15 mouse cellular contexts compared by ENCODE assay signal in the genomic region with DNA sequence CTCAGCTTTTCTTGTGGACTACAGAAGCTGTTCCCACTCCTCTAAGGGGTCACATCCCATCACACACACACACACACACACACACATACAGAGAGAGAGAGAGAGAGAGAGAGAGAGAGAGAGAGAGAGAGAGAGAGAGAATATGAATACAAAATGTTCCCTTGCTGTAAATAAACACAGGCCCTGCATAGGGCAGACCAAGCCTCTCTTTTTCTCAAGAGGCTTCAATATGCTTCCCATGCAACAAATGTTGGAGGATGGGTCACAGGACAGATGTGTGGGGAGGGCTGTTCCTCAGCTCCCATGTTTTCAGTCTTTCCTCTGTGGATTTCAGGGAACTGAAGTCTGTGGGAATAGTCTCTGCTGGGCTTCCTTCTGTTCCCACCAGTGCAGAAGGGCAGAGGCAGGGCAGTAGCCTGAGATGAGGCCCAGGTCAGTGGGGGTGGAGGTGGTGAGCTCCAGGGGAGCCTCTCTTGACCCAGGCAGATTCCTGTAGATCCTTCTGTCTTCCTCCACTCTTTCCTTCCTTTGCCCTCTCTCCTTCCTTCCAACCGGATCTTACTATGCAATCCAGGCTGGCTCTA.
A peak's percentile ranks its signal among the peaks of the same experiment; 100 is the strongest.
DNase-seq lines count a peak whose midpoint lies in the region; ATAC-seq and TF ChIP-seq lines count a peak whose summit lies in the region.
"Had no signal": no experiment of that assay in that cellular context is flagged by ENCODE, and none has a peak within 500 bp of the region (broad histone marks: within the 10 kb centered on the region; RNA-seq: fewer than 3 reads in every experiment).

No protein-coding gene starts in this region.

- ATAC-seq in heart, embryonic 11.5 days (replicated peaks; ENCODE audit: insufficient number of reproducible peaks, low FRiP score, low TSS enrichment), result no peak
- ATAC-seq in embryonic facial prominence, embryonic 15.5 days (ENCODE audit: insufficient number of reproducible peaks, low FRiP score, low TSS enrichment, low read depth), result no peak
- ATAC-seq in megakaryocyte progenitor cell, adult 5-6 weeks (replicated peaks; ENCODE audit: poor library complexity), result no peak
- ATAC-seq: forebrain, embryonic 13.5 days; midbrain, embryonic 15.5 days had no signal

- no peak for TF ChIP-seq POLR2A in small intestine, adult 2 months (IDR thresholded peaks at IDR 0.05; ENCODE audit: low read depth, low read length)

- H3K27me3 ChIP-seq in heart, embryonic 10.5 days (ENCODE audit: insufficient read depth, poor library complexity, severe bottlenecking), result no peaks in the 10 kb centered on the region
- no peaks in the 10 kb centered on the region for H3K27me3 ChIP-seq in heart, embryonic 11.5 days (ENCODE audit: control insufficient read depth, insufficient read depth, low read length)
- no peaks in the 10 kb centered on the region for H3K27me3 ChIP-seq in embryonic facial prominence, embryonic 15.5 days
- H3K27me3 ChIP-seq in small intestine, adult 2 months (ENCODE audit: control insufficient read depth, insufficient read depth, low read length), result no peaks in the 10 kb centered on the region
- H3K27me3 ChIP-seq: embryonic facial prominence, embryonic 13.5 days; forebrain, embryonic 13.5 days; liver, embryonic 13.5 days; midbrain, embryonic 15.5 days had no signal

- DNase-seq in heart, embryonic 10.5 days (ENCODE audit: low spot score), result no peak
- no peak for DNase-seq in layer of hippocampus, adult 2 months (ENCODE audit: low spot score in 2 of 2)
- DNase-seq in layer of hippocampus, postnatal 10 days (ENCODE audit: low spot score in 2 of 2), result no peak
- DNase-seq: adrenal gland, postnatal 36 days; cerebellum, postnatal 25 days; liver, embryonic 13.5 days had no signal

- 14% methylated on average over 1 of the region's 1 CpGs for WGBS in heart, embryonic 10.5 days
- WGBS in heart, embryonic 11.5 days (ENCODE audit: insufficient replicate concordance), result 15% methylated on average over 1 of the region's 1 CpGs
- WGBS in embryonic facial prominence, embryonic 15.5 days, result 62% methylated on average over 1 of the region's 1 CpGs
- 60% methylated on average over 1 of the region's 1 CpGs for WGBS in small intestine, adult 2 months

- TF ChIP-seq CTCF in layer of hippocampus, adult 2 months (conservative IDR thresholded peaks at IDR 0.05), result no peak
- no peak for TF ChIP-seq CTCF in small intestine, adult 2 months (IDR thresholded peaks at IDR 0.05; ENCODE audit: extremely low read depth, insufficient read length, insufficient replicate concordance, low read depth, low read length)

- no peaks in the 10 kb centered on the region for H3K36me3 ChIP-seq in heart, embryonic 10.5 days
- no peaks in the 10 kb centered on the region for H3K36me3 ChIP-seq in heart, embryonic 11.5 days (ENCODE audit: control insufficient read depth, insufficient read depth, low read length)
- H3K36me3 ChIP-seq in embryonic facial prominence, embryonic 15.5 days, result no peaks in the 10 kb centered on the region
- H3K36me3 ChIP-seq in small intestine, adult 2 months (ENCODE audit: control insufficient read depth, insufficient read depth, low read length), result no peaks in the 10 kb centered on the region
- H3K36me3 ChIP-seq: embryonic facial prominence, embryonic 13.5 days; G1E; liver, embryonic 13.5 days; midbrain, embryonic 15.5 days had no signal

- H3K4me3 ChIP-seq in heart, embryonic 10.5 days, result no peak overlapping the region
- H3K4me3 ChIP-seq in heart, embryonic 11.5 days (ENCODE audit: low read depth, low read length), result no peak overlapping the region
- H3K4me3 ChIP-seq in layer of hippocampus, adult 2 months, result no peak overlapping the region
- no peak overlapping the region for H3K4me3 ChIP-seq in embryonic facial prominence, embryonic 15.5 days (replicated peaks)
- H3K4me3 ChIP-seq in small intestine, adult 2 months (ENCODE audit: low read depth, low read length), result no peak overlapping the region
- H3K4me3 ChIP-seq: embryonic facial prominence, embryonic 13.5 days; forebrain, embryonic 13.5 days; liver, embryonic 13.5 days; midbrain, embryonic 15.5 days had no signal

- H3K9ac ChIP-seq in heart, embryonic 11.5 days (ENCODE audit: low read depth, low read length), result no peak overlapping the region
- H3K9ac ChIP-seq in embryonic facial prominence, embryonic 15.5 days, result no peak overlapping the region
- H3K9ac ChIP-seq: embryonic facial prominence, embryonic 13.5 days; forebrain, embryonic 13.5 days; liver, embryonic 13.5 days; midbrain, embryonic 15.5 days had no signal

- no peaks in the 10 kb centered on the region for H3K9me3 ChIP-seq in heart, embryonic 10.5 days
- no peaks in the 10 kb centered on the region for H3K9me3 ChIP-seq in heart, embryonic 11.5 days (replicated peaks; ENCODE audit: control insufficient read depth, low read length)
- H3K9me3 ChIP-seq in embryonic facial prominence, embryonic 15.5 days (replicated peaks), result no peaks in the 10 kb centered on the region
- H3K9me3 ChIP-seq: embryonic facial prominence, embryonic 13.5 days; forebrain, embryonic 13.5 days; G1E; liver, embryonic 13.5 days; midbrain, embryonic 15.5 days had no signal

- H3K4me1 ChIP-seq in heart, embryonic 10.5 days, result peaks cover 44% of the 10 kb centered on the region
- H3K4me1 ChIP-seq in heart, embryonic 11.5 days (ENCODE audit: control insufficient read depth, insufficient read depth, low read length), result peaks cover 24% of the 10 kb centered on the region
- 0 out of 2 replicates have a peak, but pooled peaks cover 5% of the 10 kb centered on the region for H3K4me1 ChIP-seq in embryonic facial prominence, embryonic 15.5 days
- peaks cover 9% of the 10 kb centered on the region for H3K4me1 ChIP-seq in small intestine, adult 2 months (ENCODE audit: control insufficient read depth, insufficient read depth, insufficient read length, low read length)
- H3K4me1 ChIP-seq: midbrain, embryonic 15.5 days had no signal

- no peak overlapping the region for H3K4me2 ChIP-seq in heart, embryonic 11.5 days
- no peak overlapping the region for H3K4me2 ChIP-seq in embryonic facial prominence, embryonic 15.5 days (replicated peaks)
- H3K4me2 ChIP-seq: embryonic facial prominence, embryonic 13.5 days; forebrain, embryonic 13.5 days; liver, embryonic 13.5 days; midbrain, embryonic 15.5 days had no signal

- H3K27ac ChIP-seq in heart, embryonic 10.5 days, result peak overlapping the region; percentile 72; the same call in 1 of the 2 replicates
- H3K27ac ChIP-seq in heart, embryonic 11.5 days (ENCODE audit: low read depth, low read length), result no peak overlapping the region; the same call in 1 of the 2 replicates
- peak overlapping the region; percentile 48 for H3K27ac ChIP-seq in layer of hippocampus, adult 2 months
- peak overlapping the region; percentile 48 for H3K27ac ChIP-seq in embryonic facial prominence, embryonic 15.5 days (replicated peaks)
- H3K27ac ChIP-seq in small intestine, adult 2 months (ENCODE audit: insufficient read depth, low read depth, low read length), result peak overlapping the region; percentile 24
- H3K27ac ChIP-seq: embryonic facial prominence, embryonic 13.5 days; forebrain, embryonic 13.5 days; liver, embryonic 13.5 days; macrophage; midbrain, embryonic 15.5 days had no signal
